Mouse (Mus musculus) CH12.LX (cell line): ENCODE measurements around the gene Jam2. TPM values are rescaled to one million over a fixed set of nuclear protein-coding genes. Genes with fewer than 3 reads are reported as not detected.
A peak's percentile ranks its signal among the peaks of the same experiment; 100 is the strongest.

Experiments used
- DNase-seq: peaks from one replicate; pipeline ENCODE4 v3.0.0-alpha.2; 2013; ENCODE audit errors: extremely low read depth
- H3K27ac ChIP-seq: 2 replicates; pipeline ENCODE4 v1.5.1; 2012; ENCODE audit warnings: low read depth, mild to moderate bottlenecking, control low read depth, moderate library complexity; ENCODE audit not compliant: insufficient read depth
- H3K27me3 ChIP-seq: replicated peaks from 2 replicates; pipeline ENCODE3; 2012; ENCODE audit warnings: inconsistent platforms
- H3K36me3 ChIP-seq, 2 experiments: replicated peaks in 1 of 2; 2 replicates each; pipeline versions ENCODE3 to v1.6.1; 2012; ENCODE audit warnings: inconsistent platforms in 1 of 2, low read length in 1 of 2, mild to moderate bottlenecking in 1 of 2, mixed read lengths in 1 of 2, moderate library complexity in 1 of 2; ENCODE audit not compliant: control insufficient read depth in 1 of 2, insufficient read depth in 1 of 2
- H3K4me1 ChIP-seq, 2 experiments: 2 replicates each; pipeline ENCODE4 v1.6.1; 2012; ENCODE audit warnings: inconsistent platforms in 1 of 2, moderate library complexity in 1 of 2; ENCODE audit not compliant: insufficient read depth in 2 of 2, control insufficient read depth in 1 of 2
- H3K4me2 ChIP-seq: 2 replicates; pipeline ENCODE4 v1.6.1; 2012; ENCODE audit warnings: low read depth, mild to moderate bottlenecking, control low read depth; ENCODE audit not compliant: poor library complexity, insufficient read depth, severe bottlenecking
- H3K4me3 ChIP-seq, 3 experiments: fragments of 150-350 bp in 1 of 3; sonication (generic) in 1 of 3; replicated peaks in 1 of 3; 2 replicates each; pipeline versions ENCODE3 to v1.5.1; 2011 to 2012; ENCODE audit warnings: low read depth in 2 of 3, low read length in 2 of 3, mild to moderate bottlenecking in 2 of 3, moderate library complexity in 2 of 3, control low read depth in 1 of 3, improper control_type of control experiment in 1 of 3, inconsistent platforms in 1 of 3, mixed read lengths in 1 of 3; ENCODE audit not compliant: poor library complexity in 1 of 3
- H3K79me2 ChIP-seq: replicated peaks from 2 replicates; pipeline ENCODE4 v1.6.1; 2012; ENCODE audit warnings: mild to moderate bottlenecking, moderate library complexity; ENCODE audit not compliant: control insufficient read depth, poor library complexity, insufficient read depth, severe bottlenecking; ENCODE audit errors: extremely low read depth
- H3K9ac ChIP-seq: 2 replicates; pipeline ENCODE4 v1.6.1; 2012; ENCODE audit warnings: low read depth, mild to moderate bottlenecking, control low read depth, moderate library complexity; ENCODE audit not compliant: insufficient read depth
- H3K9me3 ChIP-seq: replicated peaks from 2 replicates; pipeline ENCODE3; 2012; ENCODE audit warnings: low read length, inconsistent platforms, mixed read lengths
- CTCF ChIP-seq, 2 experiments: IDR thresholded peaks in 1 of 2; conservative IDR thresholded peaks in 1 of 2; 2 replicates each; pipeline ENCODE4 v1.5.1; 2011 to 2012; ENCODE audit warnings: low read depth in 2 of 2, low read length in 2 of 2, improper control_type of control experiment in 1 of 2, inconsistent platforms in 1 of 2, mild to moderate bottlenecking in 1 of 2, moderate library complexity in 1 of 2
- E2F4 ChIP-seq: IDR thresholded peaks from 2 replicates; pipeline ENCODE4 v1.6.1; 2011; ENCODE audit warnings: low read depth, low read length, improper control_type of control experiment; ENCODE audit not compliant: insufficient replicate concordance
- ELF1 ChIP-seq: IDR thresholded peaks from 2 replicates; pipeline ENCODE4 v1.6.1; 2014; ENCODE audit warnings: low read depth, mild to moderate bottlenecking, inconsistent platforms, low read length, improper control_type of control experiment
- EP300 ChIP-seq: IDR thresholded peaks from 2 replicates; pipeline ENCODE4 v1.6.1; 2011; ENCODE audit warnings: low read length, improper control_type of control experiment
- GABPA ChIP-seq: IDR thresholded peaks from 2 replicates; pipeline ENCODE4 v1.6.1; 2012; ENCODE audit warnings: low read depth, low read length, improper control_type of control experiment, inconsistent platforms; ENCODE audit not compliant: insufficient replicate concordance
- HCFC1 ChIP-seq: IDR thresholded peaks from 2 replicates; pipeline ENCODE4 v1.6.1; 2012; ENCODE audit warnings: low read depth, mild to moderate bottlenecking, inconsistent platforms, low read length, improper control_type of control experiment
- JUND ChIP-seq: conservative IDR thresholded peaks from 2 replicates; pipeline ENCODE4 v1.6.1; 2011; ENCODE audit warnings: low read depth, low read length, improper control_type of control experiment
- MAFK ChIP-seq: IDR thresholded peaks from 2 replicates; pipeline ENCODE4 v1.6.1; 2011; ENCODE audit warnings: low read length, improper control_type of control experiment; ENCODE audit not compliant: insufficient replicate concordance
- MAX ChIP-seq: IDR thresholded peaks from 2 replicates; pipeline ENCODE4 v1.6.1; 2011; ENCODE audit warnings: low read length, improper control_type of control experiment
- MEF2A ChIP-seq: IDR thresholded peaks from 2 replicates; pipeline ENCODE4 v1.6.1; 2014; ENCODE audit warnings: low read depth, mild to moderate bottlenecking, inconsistent platforms, low read length, improper control_type of control experiment, borderline replicate concordance
- MYC ChIP-seq: IDR thresholded peaks from 2 replicates; pipeline ENCODE4 v1.6.1; 2011; ENCODE audit warnings: low read depth, mild to moderate bottlenecking, improper control_type of control experiment, low read length
- NRF1 ChIP-seq: IDR thresholded peaks from 2 replicates; pipeline ENCODE4 v1.6.1; 2014; ENCODE audit warnings: low read depth, mild to moderate bottlenecking, inconsistent platforms, low read length, improper control_type of control experiment, moderate library complexity
- POLR2A ChIP-seq: IDR thresholded peaks from 2 replicates; pipeline ENCODE4 v1.6.1; 2011; ENCODE audit warnings: low read depth, mild to moderate bottlenecking, improper control_type of control experiment, low read length
- RAD21 ChIP-seq: IDR thresholded peaks from 2 replicates; pipeline ENCODE4 v1.6.1; 2011; ENCODE audit warnings: low read depth, mild to moderate bottlenecking, low read length, improper control_type of control experiment, moderate library complexity
- RCOR1 ChIP-seq: conservative IDR thresholded peaks from 2 replicates; pipeline ENCODE4 v1.6.1; 2012; ENCODE audit warnings: low read depth, mild to moderate bottlenecking, inconsistent platforms, low read length, improper control_type of control experiment
- UBTF ChIP-seq: IDR thresholded peaks from 2 replicates; pipeline ENCODE4 v1.6.1; 2012; ENCODE audit warnings: low read depth, mild to moderate bottlenecking, inconsistent platforms, low read length, improper control_type of control experiment, moderate library complexity
- USF1 ChIP-seq: IDR thresholded peaks from 2 replicates; pipeline ENCODE4 v1.6.1; 2014; ENCODE audit warnings: low read depth, mild to moderate bottlenecking, inconsistent platforms, low read length, improper control_type of control experiment
- ZC3H11A ChIP-seq: IDR thresholded peaks from 2 replicates; pipeline ENCODE4 v1.6.1; 2012; ENCODE audit warnings: low read depth, mild to moderate bottlenecking, inconsistent platforms, low read length, improper control_type of control experiment
- ZKSCAN1 ChIP-seq: IDR thresholded peaks from 2 replicates; pipeline ENCODE4 v1.6.1; 2012; ENCODE audit warnings: low read depth, inconsistent platforms, low read length, improper control_type of control experiment, borderline replicate concordance
- ZMIZ1 ChIP-seq: IDR thresholded peaks from 2 replicates; pipeline ENCODE4 v1.6.1; 2012; ENCODE audit warnings: low read depth, mild to moderate bottlenecking, inconsistent platforms, low read length, improper control_type of control experiment
- ZNF384 ChIP-seq: IDR thresholded peaks from 2 replicates; pipeline ENCODE4 v1.6.1; 2012; ENCODE audit warnings: low read depth, low read length, improper control_type of control experiment, inconsistent platforms
- dilution Hi-C: fragments of 300-500 bp; cut with MboI; formaldehyde crosslinking; loops from 2 replicates; pipeline ENCODE4 v1.14.3; 2020; ENCODE audit warnings: low sequenced_read_pairs; ENCODE audit not compliant: extremely low pct_unique_long_range_greater_than_20kb, extremely low pct_ligation_motif_present
- in situ Hi-C: fragments of 300-500 bp; cut with MboI; formaldehyde crosslinking; loops from 3 replicates; pipeline ENCODE4 v1.14.3; 2019; ENCODE audit warnings: low sequenced_read_pairs, low pct_ligation_motif_present, low pct_unique_long_range_greater_than_20kb, mixed read lengths
- polyA plus RNA-seq: library from polyadenylated mRNA; unstranded; fragments of >175 nt; gene quantifications from 2 replicates; pipeline ENCODE4 v1.2.1, GENCODE M21; 2012; ENCODE audit warnings: low read depth; ENCODE audit not compliant: insufficient read length
- total RNA-seq, 2 experiments: library from RNA; depleted of rRNA; stranded (reverse); fragments of 300-350 nt in 1 of 2; fragments of >200 nt in 1 of 2; gene quantifications; 2 replicates each; pipeline ENCODE4 v1.2.3; 2012 to 2014

Jam2 gene
- total RNA-seq (2012; rRNA removed) (0.08 TPM in 2 replicates), total RNA-seq (2014; rRNA removed) (not detected in 2 replicates), polyA plus RNA-seq (0.09 and 0.10 TPM in 2 replicates)

GRCm38 (mm10) chr16:84774003-84774703 is at the start of gene Jam2:
Gene Jam2, plus strand, starts transcription at chr16:84774123.
- TF ChIP-seq USF1 = no peak
- H3K4me3 ChIP-seq = no peak within 1 kb of the TSS

GRCm38 (mm10) chr16:84734806-84735165 is 39.1 kb upstream of the Jam2 start:
- dilution Hi-C loops (no loop called here), in situ Hi-C loops (loop anchor here (10.0 kb wide), 1 partner anchor 100 kb away; the partner anchor contains the start of genes Atp5j and Gabpa)
- DNase-seq = peak; percentile 17
- peak overlapping the region; percentile 100; the same call in 1 of the 2 replicates for H3K4me2 ChIP-seq
- H3K4me3 ChIP-seq = peak overlapping the region; percentile 68 to 98 (median 86)
- peaks cover 7 to 25% of the 10 kb centered on the region in 2 experiments for H3K4me1 ChIP-seq
- H3K9me3 ChIP-seq = no peaks in the 10 kb centered on the region
- peak overlapping the region; percentile 78 for H3K9ac ChIP-seq
- H3K27ac ChIP-seq = no peak overlapping the region
- H3K36me3 ChIP-seq = peaks cover 28 to 39% of the 10 kb centered on the region in 2 experiments
- peaks cover 16% of the 10 kb centered on the region for H3K79me2 ChIP-seq
- TF ChIP-seq ELF1 = no peak
- TF ChIP-seq E2F4 = no peak
- TF ChIP-seq RAD21 = no peak
- no peak for TF ChIP-seq MAX
- TF ChIP-seq ZNF384 = no peak
- no peak for TF ChIP-seq HCFC1
- no peaks in the 10 kb centered on the region for H3K27me3 ChIP-seq

More at GRCm38 (mm10) chr16:84774003-84774703, at the start of gene Jam2:
- DNase-seq = no peak
- H3K4me1 ChIP-seq = no peaks in the 10 kb centered on the region
- peaks cover 0 to 2% of the 10 kb centered on the region in 2 experiments for H3K36me3 ChIP-seq
- no peak within 1 kb of the TSS for H3K27ac ChIP-seq
- no peaks in the 10 kb centered on the region for H3K9me3 ChIP-seq
- H3K79me2 ChIP-seq = no peaks in the 10 kb centered on the region
- H3K9ac ChIP-seq = no peak within 1 kb of the TSS
- dilution Hi-C loops (no loop called here), in situ Hi-C loops (loop anchor here (5.0 kb wide), 1 partner anchor 33 kb away; no protein-coding TSS in a partner anchor)
- no peaks in the 10 kb centered on the region for H3K27me3 ChIP-seq
- H3K4me2 ChIP-seq = no peak within 1 kb of the TSS

GRCm38 (mm10) chr16:84735166-84736105 is 38.5 kb upstream of the Jam2 start, which contains the start of gene Mrpl39:
Gene Mrpl39, minus strand, starts transcription at chr16:84735742.
- peak; percentile 98 for DNase-seq
- Histone ChIP-seq H3K4me1 (peaks cover 7 to 25% of the 10 kb centered on the region in 2 experiments), H3K27ac (no peak within 1 kb of the TSS), H3K79me2 (peaks cover 16% of the 10 kb centered on the region), H3K36me3 (peaks cover 22 to 33% of the 10 kb centered on the region in 2 experiments), H3K9me3 (no peaks in the 10 kb centered on the region), H3K9ac (peak within 1 kb of the TSS; percentile 78), H3K4me3 (peak within 1 kb of the TSS; percentile 68 to 98 (median 86)), H3K4me2 (peak within 1 kb of the TSS; percentile 100), H3K27me3 (no peaks in the 10 kb centered on the region)
- in situ Hi-C loops (loop anchor here (10.0 kb wide), 1 partner anchor 99 kb away; the partner anchor contains the start of genes Atp5j and Gabpa), dilution Hi-C loops (no loop called here)
- TF ChIP-seq GABPA (peak; percentile 81; the same call in 1 of the 2 replicates), UBTF (peak; percentile 95), ZMIZ1 (peak; percentile 87), ZC3H11A (peak; percentile 59), MYC (peak; percentile 40; the same call in 1 of the 2 replicates), ZKSCAN1 (peak; percentile 22; the same call in 1 of the 2 replicates), EP300 (no peak), JUND (peak; percentile 58), MEF2A (peak; percentile 95), CTCF (conservative IDR thresholded peaks at IDR 0.05 in 1 of 2, IDR thresholded peaks at IDR 0.05 in 1 of 2; ENCODE audit: low read depth in 2 of 2, low read length in 2 of 2) (peak in 1 of 2 experiments; percentile 99; a peak in 3 of 4 replicates), POLR2A (peak; percentile 92), RCOR1 (peak; percentile 97), MAFK (peak; percentile 64; the same call in 1 of the 2 replicates), NRF1 (peak; percentile 92)
